Mouse (Mus musculus) cortical plate, adult 2 months (tissue): ENCODE measurements around the gene Tmem260.

Experiments
- CTCF ChIP-seq: fragments of 200-500 bp; IDR thresholded peaks from 2 replicates; pipeline ENCODE4 v1.5.1; 2011; ENCODE audit warnings: mild to moderate bottlenecking, control low read depth, low read length; ENCODE audit not compliant: insufficient read depth; ENCODE audit errors: extremely low read depth
- POLR2A ChIP-seq: fragments of 200-500 bp; IDR thresholded peaks from 2 replicates; pipeline ENCODE4 v1.6.1; 2011; ENCODE audit warnings: mild to moderate bottlenecking, low read length, control low read depth; ENCODE audit not compliant: insufficient read depth; ENCODE audit errors: extremely low read depth

GRCm38 (mm10) chr14:48422901-48423300, 23.0 kb upstream of the Tmem260 start:
- TF ChIP-seq POLR2A (no peak), CTCF (no peak)
